Mouse (Mus musculus) MEL (cell line): ENCODE measurements around the gene Rbm47. TPM values are rescaled to one million over a fixed set of nuclear protein-coding genes. Genes with fewer than 3 reads are reported as not detected.

Experiments
- DNase-seq: peaks from one replicate; pipeline ENCODE4 v3.0.0; 2011; ENCODE audit warnings: low read depth, low spot score
- H3K27ac ChIP-seq: 2 replicates; pipeline ENCODE4 v1.5.1; 2012; ENCODE audit warnings: low read depth, mild to moderate bottlenecking, control low read depth, low read length, moderate library complexity; ENCODE audit not compliant: control insufficient read depth
- H3K27me3 ChIP-seq, 2 experiments: fragments of 150-350 bp in 1 of 2; sonication (generic) in 1 of 2; 2 replicates each; pipeline ENCODE4 v1.6.1; 2012; ENCODE audit warnings: low read length in 2 of 2, mild to moderate bottlenecking in 2 of 2, improper control_type of control experiment in 1 of 2, moderate library complexity in 1 of 2; ENCODE audit not compliant: insufficient read depth in 2 of 2, control insufficient read depth in 1 of 2
- H3K36me3 ChIP-seq, 2 experiments: 2 replicates each; pipeline ENCODE4 v1.6.1; 2012 to 2014; ENCODE audit warnings: low read length in 2 of 2, improper control_type of control experiment in 1 of 2, inconsistent platforms in 1 of 2, mild to moderate bottlenecking in 1 of 2; ENCODE audit not compliant: insufficient read depth in 2 of 2, control insufficient read depth in 1 of 2
- H3K4me1 ChIP-seq, 2 experiments: fragments of 150-350 bp in 1 of 2; sonication (generic) in 1 of 2; 2 replicates each; pipeline ENCODE4 v1.6.1; 2012; ENCODE audit warnings: low read length in 2 of 2, improper control_type of control experiment in 1 of 2, mild to moderate bottlenecking in 1 of 2; ENCODE audit not compliant: insufficient read depth in 2 of 2, control insufficient read depth in 1 of 2
- H3K4me3 ChIP-seq, 2 experiments: fragments of 150-350 bp in 1 of 2; sonication (generic) in 1 of 2; 2 replicates each; pipeline ENCODE4 v1.5.1; 2012; ENCODE audit warnings: low read depth in 2 of 2, low read length in 2 of 2, mild to moderate bottlenecking in 2 of 2, moderate library complexity in 2 of 2, control low read depth in 1 of 2, improper control_type of control experiment in 1 of 2; ENCODE audit not compliant: control insufficient read depth in 1 of 2, insufficient read depth in 1 of 2
- H3K79me2 ChIP-seq: 2 replicates; pipeline ENCODE4 v1.6.1; 2012; ENCODE audit warnings: mild to moderate bottlenecking, low read length, moderate library complexity; ENCODE audit not compliant: control insufficient read depth, poor library complexity, insufficient read depth
- H3K9ac ChIP-seq: 2 replicates; pipeline ENCODE4 v1.6.1; 2012; ENCODE audit warnings: low read depth, mild to moderate bottlenecking, control low read depth, low read length, moderate library complexity; ENCODE audit not compliant: control insufficient read depth, poor library complexity, severe bottlenecking
- H3K9me3 ChIP-seq: fragments of 150-350 bp; sonication (generic); replicated peaks from 2 replicates; pipeline ENCODE4 v1.6.1; 2012; ENCODE audit warnings: mild to moderate bottlenecking, low read length, improper control_type of control experiment, moderate library complexity; ENCODE audit not compliant: insufficient read depth
- CHD1 ChIP-seq: IDR thresholded peaks from 2 replicates; pipeline ENCODE4 v1.6.1; 2012; ENCODE audit warnings: low read depth, mild to moderate bottlenecking, inconsistent platforms, low read length, improper control_type of control experiment
- CTCF ChIP-seq, 3 experiments: IDR thresholded peaks in 2 of 3; conservative IDR thresholded peaks in 1 of 3; 2 replicates each; pipeline ENCODE4 v1.5.1; 2011 to 2012; ENCODE audit warnings: low read length in 3 of 3, low read depth in 2 of 3, mild to moderate bottlenecking in 2 of 3, improper control_type of control experiment in 1 of 3, inconsistent platforms in 1 of 3, mixed read lengths in 1 of 3, moderate library complexity in 1 of 3; ENCODE audit not compliant: control insufficient read depth in 1 of 3, insufficient read depth in 1 of 3, poor library complexity in 1 of 3, severe bottlenecking in 1 of 3
- E2F4 ChIP-seq: IDR thresholded peaks from 2 replicates; pipeline ENCODE4 v1.6.1; 2011; ENCODE audit warnings: low read depth, low read length, improper control_type of control experiment, borderline replicate concordance
- GATA1 ChIP-seq: IDR thresholded peaks from 2 replicates; pipeline ENCODE4 v1.6.1; 2011; ENCODE audit warnings: low read depth, low read length, improper control_type of control experiment
- MAFK ChIP-seq: IDR thresholded peaks from 2 replicates; pipeline ENCODE4 v1.6.1; 2011; ENCODE audit warnings: low read depth, mild to moderate bottlenecking, low read length, improper control_type of control experiment, borderline replicate concordance
- MEF2A ChIP-seq: IDR thresholded peaks from 2 replicates; pipeline ENCODE4 v1.6.1; 2014; ENCODE audit warnings: low read depth, mild to moderate bottlenecking, inconsistent platforms, low read length, improper control_type of control experiment; ENCODE audit not compliant: poor library complexity, insufficient replicate concordance, severe bottlenecking; ENCODE audit errors: extremely low read depth
- NELFE ChIP-seq: IDR thresholded peaks from 2 replicates; pipeline ENCODE4 v1.6.1; 2011; ENCODE audit warnings: low read depth, low read length, improper control_type of control experiment
- POLR2A ChIP-seq, 2 experiments: IDR thresholded peaks; 2 replicates each; pipeline ENCODE4 v1.6.1; 2011 to 2012; ENCODE audit warnings: low read length in 2 of 2, mild to moderate bottlenecking in 2 of 2, control low read depth in 1 of 2, improper control_type of control experiment in 1 of 2, low read depth in 1 of 2, moderate library complexity in 1 of 2; ENCODE audit not compliant: control insufficient read depth in 1 of 2, insufficient read depth in 1 of 2, poor library complexity in 1 of 2
- POLR2AphosphoS5 ChIP-seq: IDR thresholded peaks from 2 replicates; pipeline ENCODE4 v1.6.1; 2012; ENCODE audit warnings: low read depth, borderline replicate concordance, mild to moderate bottlenecking, inconsistent platforms, low read length, moderate library complexity, mixed read lengths
- RCOR1 ChIP-seq: IDR thresholded peaks from 2 replicates; pipeline ENCODE4 v1.6.1; 2012; ENCODE audit warnings: low read depth, mild to moderate bottlenecking, inconsistent platforms, low read length, improper control_type of control experiment
- SIN3A ChIP-seq: IDR thresholded peaks from 2 replicates; pipeline ENCODE4 v1.6.1; 2012; ENCODE audit warnings: low read length, improper control_type of control experiment, inconsistent platforms
- SMC3 ChIP-seq: IDR thresholded peaks from 2 replicates; pipeline ENCODE4 v1.6.1; 2011; ENCODE audit warnings: low read depth, low read length, improper control_type of control experiment
- TAL1 ChIP-seq: IDR thresholded peaks from 2 replicates; pipeline ENCODE4 v1.6.1; 2012; ENCODE audit warnings: mild to moderate bottlenecking, inconsistent platforms, low read length, moderate library complexity, mixed read lengths
- TCF12 ChIP-seq: IDR thresholded peaks from 2 replicates; pipeline ENCODE4 v1.6.1; 2014; ENCODE audit warnings: low read depth, mild to moderate bottlenecking, inconsistent platforms, low read length, improper control_type of control experiment, moderate library complexity
- USF1 ChIP-seq: IDR thresholded peaks from 2 replicates; pipeline ENCODE4 v1.6.1; 2014; ENCODE audit warnings: low read depth, mild to moderate bottlenecking, inconsistent platforms, low read length, improper control_type of control experiment, moderate library complexity
- USF2 ChIP-seq, 2 experiments: IDR thresholded peaks; 2 replicates each; pipeline ENCODE4 v1.6.1; 2011 to 2012; ENCODE audit warnings: improper control_type of control experiment in 2 of 2, low read length in 2 of 2, borderline replicate concordance in 1 of 2, inconsistent platforms in 1 of 2, low read depth in 1 of 2, mild to moderate bottlenecking in 1 of 2; ENCODE audit not compliant: insufficient read depth in 1 of 2
- ZC3H11A ChIP-seq: IDR thresholded peaks from 2 replicates; pipeline ENCODE4 v1.6.1; 2012; ENCODE audit warnings: low read depth, mild to moderate bottlenecking, inconsistent platforms, low read length, improper control_type of control experiment
- ZMIZ1 ChIP-seq: IDR thresholded peaks from 2 replicates; pipeline ENCODE4 v1.6.1; 2012; ENCODE audit warnings: low read depth, mild to moderate bottlenecking, inconsistent platforms, low read length, improper control_type of control experiment, moderate library complexity
- ZNF384 ChIP-seq: IDR thresholded peaks from 2 replicates; pipeline ENCODE4 v1.6.1; 2012; ENCODE audit warnings: low read depth, mild to moderate bottlenecking, inconsistent platforms, low read length, improper control_type of control experiment
- polyA plus RNA-seq, 2 experiments: library from polyadenylated mRNA; stranded (reverse) in 1 of 2; unstranded in 1 of 2; fragments of >175 nt in 1 of 2; fragments of >200 nt in 1 of 2; gene quantifications; 2 replicates each; pipeline versions ENCODE4 v1.2.1 to v1.2.4; 2012; ENCODE audit warnings: low replicate concordance in 2 of 2, low read depth in 1 of 2; ENCODE audit not compliant: insufficient read length in 2 of 2, insufficient read depth in 1 of 2, missing spikeins in 1 of 2
- total RNA-seq: library from RNA; depleted of rRNA; stranded (reverse); fragments of 300-350 nt; gene quantifications from 2 replicates; pipeline ENCODE4 v1.2.3, GENCODE M21; 2012

Rbm47 gene
- total and polyA plus RNA-seq, 3 experiments, result not detected

GRCm38 (mm10) chr5:66088902-66089295 lies 84.0 kb downstream of the Rbm47 start (continued):
- TF ChIP-seq POLR2AphosphoS5 (no peak), CTCF (IDR thresholded peaks at IDR 0.05 in 2 of 3, conservative IDR thresholded peaks at IDR 0.05 in 1 of 3; ENCODE audit: control insufficient read depth in 1 of 3, insufficient read depth in 1 of 3, low read depth in 2 of 3, low read length in 3 of 3, poor library complexity in 1 of 3, severe bottlenecking in 1 of 3) (no peak), ZMIZ1 (no peak), SMC3 (no peak)

GRCm38 (mm10) chr5:66088247-66088901 lies 84.5 kb downstream of the Rbm47 start:
- no peak for DNase-seq
- no peak overlapping the region for H3K4me3 ChIP-seq
- H3K27ac ChIP-seq, result no peak overlapping the region
- H3K4me1 ChIP-seq, result peaks cover 15 to 22% of the 10 kb centered on the region in 2 experiments
- no peaks in the 10 kb centered on the region for H3K79me2 ChIP-seq
- no peaks in the 10 kb centered on the region for H3K27me3 ChIP-seq
- no peak for TF ChIP-seq ZMIZ1
- TF ChIP-seq TCF12, result no peak
- TF ChIP-seq NELFE, result no peak
- no peak for TF ChIP-seq USF1
- no peak for TF ChIP-seq CHD1
- no peak for TF ChIP-seq E2F4
- TF ChIP-seq SIN3A, result no peak
- no peak for TF ChIP-seq MEF2A
- no peak for TF ChIP-seq RCOR1
- TF ChIP-seq POLR2A (IDR thresholded peaks at IDR 0.05; ENCODE audit: control insufficient read depth in 1 of 2, insufficient read depth in 1 of 2, low read depth in 1 of 2, low read length in 2 of 2, poor library complexity in 1 of 2), result no peak
- no peak for TF ChIP-seq ZC3H11A
- no peak for TF ChIP-seq GATA1
- no peak for TF ChIP-seq ZNF384
- TF ChIP-seq USF2 (IDR thresholded peaks at IDR 0.05; ENCODE audit: borderline replicate concordance in 1 of 2, insufficient read depth in 1 of 2, low read depth in 1 of 2, low read length in 2 of 2), result no peak
- no peak for TF ChIP-seq TAL1
- no peak for TF ChIP-seq MAFK
- H3K36me3 ChIP-seq, result peaks cover 0 to 16% of the 10 kb centered on the region in 2 experiments; a peak in 2 of 4 replicates
- no peak overlapping the region for H3K9ac ChIP-seq
- no peaks in the 10 kb centered on the region for H3K9me3 ChIP-seq
